Mouse (Mus musculus): ENCODE measurements around the gene Cttnbp2nl. TPM values are rescaled to one million over a fixed set of nuclear protein-coding genes. Genes with fewer than 3 reads are reported as not detected.

The Cttnbp2nl gene
- 0.23 and 0.26 TPM in 2 replicates for polyA plus RNA-seq (2012)

GRCm38 (mm10) chr3:105052937-105053697, at the start of gene Cttnbp2nl:
TSS of gene Cttnbp2nl (minus strand) at chr3:105053146.

GRCm38 (mm10) chr3:105066544-105066943, 13.6 kb upstream of the Cttnbp2nl start, which contains the start of gene 4930564D02Rik:
TSS of gene 4930564D02Rik (plus strand) at chr3:105066844.

GRCm38 (mm10) chr3:104961066-104962059, 91.6 kb downstream of the Cttnbp2nl start, which contains the start of gene Wnt2b:
TSS of gene Wnt2b (minus strand) at chr3:104961921.

Other genes starting within 250 kb of the Cttnbp2nl start
- gene Mov10, start 234.6 kb downstream of the Cttnbp2nl start, polyA plus RNA-seq (2012): 18.0 and 22.3 TPM in 2 replicates
- 9.1 and 12.1 TPM in 2 replicates for gene St7l, start 189.1 kb downstream of the Cttnbp2nl start, polyA plus RNA-seq (2012)
- gene Capza1, start 188.6 kb downstream of the Cttnbp2nl start, polyA plus RNA-seq (2012): 15.5 and 17.8 TPM in 2 replicates
- 0.05 and 0.08 TPM in 2 replicates for gene Wnt2b, start 91.2 kb downstream of the Cttnbp2nl start, polyA plus RNA-seq (2012)
- gene 4930564D02Rik, start 13.7 kb upstream of the Cttnbp2nl start, polyA plus RNA-seq (2012): not detected in 2 replicates

Measured in megakaryocyte-erythroid progenitor cell, adult 5 weeks (primary cell).